Mouse (Mus musculus): Measurements from ENCODE around the gene Gm3045.

DNA sequence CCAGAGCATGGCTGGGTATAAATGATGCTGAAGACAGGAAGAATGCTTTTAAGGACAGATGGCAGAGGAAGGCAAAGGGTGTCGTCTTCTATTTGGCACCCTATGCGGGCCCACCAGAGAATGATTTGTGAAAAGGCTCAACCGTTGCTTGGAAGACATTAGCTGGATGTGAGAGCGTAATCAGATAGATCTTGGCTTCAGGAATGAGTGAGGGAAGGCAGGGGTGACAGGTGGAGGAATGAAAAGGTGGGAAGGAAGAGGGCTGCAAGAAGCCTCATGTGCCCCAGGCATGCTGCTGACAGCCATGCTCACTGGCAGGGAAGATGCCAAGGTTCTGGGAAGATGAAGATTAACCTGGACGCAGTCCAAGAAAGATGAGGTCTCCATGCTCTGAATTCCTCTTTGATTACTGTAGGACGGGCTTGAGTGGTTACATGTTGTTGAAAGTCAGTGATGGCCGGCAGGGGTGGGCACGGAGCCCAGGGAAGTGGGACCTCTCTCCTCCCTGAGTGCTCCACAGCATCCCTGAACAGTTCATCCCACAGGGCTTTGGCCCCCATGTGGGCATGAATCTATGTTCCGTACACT lies 14.0 kb upstream of the Gm3045 start:
- TF ChIP-seq CTCF (IDR thresholded peaks at IDR 0.05; ENCODE audit: low read depth) = no peak
- no peak for TF ChIP-seq EP300 (IDR thresholded peaks at IDR 0.05; ENCODE audit: low read depth)

Data from liver, embryonic 14.5 days (tissue).